Mouse (Mus musculus) MEL (cell line): ENCODE results near the gene Fam229b. TPM values are rescaled to one million over a fixed set of nuclear protein-coding genes. Genes with fewer than 3 reads are reported as not detected.

Experiments
- DNase-seq: peaks from one replicate; pipeline ENCODE4 v3.0.0; 2011; ENCODE audit warnings: low read depth, low spot score
- H3K27ac ChIP-seq: 2 replicates; pipeline ENCODE4 v1.5.1; 2012; ENCODE audit warnings: low read depth, mild to moderate bottlenecking, control low read depth, low read length, moderate library complexity; ENCODE audit not compliant: control insufficient read depth
- H3K27me3 ChIP-seq, 2 experiments: fragments of 150-350 bp in 1 of 2; sonication (generic) in 1 of 2; 2 replicates each; pipeline ENCODE4 v1.6.1; 2012; ENCODE audit warnings: low read length in 2 of 2, mild to moderate bottlenecking in 2 of 2, improper control_type of control experiment in 1 of 2, moderate library complexity in 1 of 2; ENCODE audit not compliant: insufficient read depth in 2 of 2, control insufficient read depth in 1 of 2
- H3K36me3 ChIP-seq, 2 experiments: 2 replicates each; pipeline ENCODE4 v1.6.1; 2012 to 2014; ENCODE audit warnings: low read length in 2 of 2, improper control_type of control experiment in 1 of 2, inconsistent platforms in 1 of 2, mild to moderate bottlenecking in 1 of 2; ENCODE audit not compliant: insufficient read depth in 2 of 2, control insufficient read depth in 1 of 2
- H3K4me1 ChIP-seq, 2 experiments: fragments of 150-350 bp in 1 of 2; sonication (generic) in 1 of 2; 2 replicates each; pipeline ENCODE4 v1.6.1; 2012; ENCODE audit warnings: low read length in 2 of 2, improper control_type of control experiment in 1 of 2, mild to moderate bottlenecking in 1 of 2; ENCODE audit not compliant: insufficient read depth in 2 of 2, control insufficient read depth in 1 of 2
- H3K4me3 ChIP-seq, 2 experiments: fragments of 150-350 bp in 1 of 2; sonication (generic) in 1 of 2; 2 replicates each; pipeline ENCODE4 v1.5.1; 2012; ENCODE audit warnings: low read depth in 2 of 2, low read length in 2 of 2, mild to moderate bottlenecking in 2 of 2, moderate library complexity in 2 of 2, control low read depth in 1 of 2, improper control_type of control experiment in 1 of 2; ENCODE audit not compliant: control insufficient read depth in 1 of 2, insufficient read depth in 1 of 2
- H3K79me2 ChIP-seq: 2 replicates; pipeline ENCODE4 v1.6.1; 2012; ENCODE audit warnings: mild to moderate bottlenecking, low read length, moderate library complexity; ENCODE audit not compliant: control insufficient read depth, poor library complexity, insufficient read depth
- H3K9ac ChIP-seq: 2 replicates; pipeline ENCODE4 v1.6.1; 2012; ENCODE audit warnings: low read depth, mild to moderate bottlenecking, control low read depth, low read length, moderate library complexity; ENCODE audit not compliant: control insufficient read depth, poor library complexity, severe bottlenecking
- H3K9me3 ChIP-seq: fragments of 150-350 bp; sonication (generic); replicated peaks from 2 replicates; pipeline ENCODE4 v1.6.1; 2012; ENCODE audit warnings: mild to moderate bottlenecking, low read length, improper control_type of control experiment, moderate library complexity; ENCODE audit not compliant: insufficient read depth
- BHLHE40 ChIP-seq: IDR thresholded peaks from 2 replicates; pipeline ENCODE4 v1.6.1; 2012; ENCODE audit warnings: low read depth, mild to moderate bottlenecking, inconsistent platforms, low read length, improper control_type of control experiment, borderline replicate concordance
- CHD2 ChIP-seq: IDR thresholded peaks from 2 replicates; pipeline ENCODE4 v1.6.1; 2011; ENCODE audit warnings: low read length, improper control_type of control experiment
- E2F4 ChIP-seq: IDR thresholded peaks from 2 replicates; pipeline ENCODE4 v1.6.1; 2011; ENCODE audit warnings: low read depth, low read length, improper control_type of control experiment, borderline replicate concordance
- ELF1 ChIP-seq: IDR thresholded peaks from 2 replicates; pipeline ENCODE4 v1.6.1; 2014; ENCODE audit warnings: low read depth, mild to moderate bottlenecking, inconsistent platforms, low read length, improper control_type of control experiment, moderate library complexity
- EP300 ChIP-seq, 2 experiments: IDR thresholded peaks; 2 replicates each; pipeline ENCODE4 v1.6.1; 2011; ENCODE audit warnings: improper control_type of control experiment in 2 of 2, low read length in 2 of 2, low read depth in 1 of 2, mild to moderate bottlenecking in 1 of 2
- ETS1 ChIP-seq: IDR thresholded peaks from 2 replicates; pipeline ENCODE4 v1.6.1; 2012; ENCODE audit warnings: low read depth, mild to moderate bottlenecking, inconsistent platforms, low read length, improper control_type of control experiment, moderate library complexity
- GATA1 ChIP-seq: IDR thresholded peaks from 2 replicates; pipeline ENCODE4 v1.6.1; 2011; ENCODE audit warnings: low read depth, low read length, improper control_type of control experiment
- KAT2A ChIP-seq: conservative IDR thresholded peaks from 2 replicates; pipeline ENCODE4 v1.6.1; 2012; ENCODE audit warnings: low read depth, low read length, improper control_type of control experiment, inconsistent platforms
- MAZ ChIP-seq: IDR thresholded peaks from 2 replicates; pipeline ENCODE4 v1.6.1; 2012; ENCODE audit warnings: low read depth, mild to moderate bottlenecking, inconsistent platforms, low read length, improper control_type of control experiment
- MEF2A ChIP-seq: IDR thresholded peaks from 2 replicates; pipeline ENCODE4 v1.6.1; 2014; ENCODE audit warnings: low read depth, mild to moderate bottlenecking, inconsistent platforms, low read length, improper control_type of control experiment; ENCODE audit not compliant: poor library complexity, insufficient replicate concordance, severe bottlenecking; ENCODE audit errors: extremely low read depth
- MXI1 ChIP-seq: IDR thresholded peaks from 2 replicates; pipeline ENCODE4 v1.6.1; 2011; ENCODE audit warnings: mild to moderate bottlenecking, low read depth, low read length, improper control_type of control experiment
- MYC ChIP-seq: IDR thresholded peaks from 2 replicates; pipeline ENCODE4 v1.6.1; 2011; ENCODE audit warnings: low read depth, mild to moderate bottlenecking, low read length, improper control_type of control experiment, moderate library complexity
- NELFE ChIP-seq: IDR thresholded peaks from 2 replicates; pipeline ENCODE4 v1.6.1; 2011; ENCODE audit warnings: low read depth, low read length, improper control_type of control experiment
- POLR2A ChIP-seq, 2 experiments: IDR thresholded peaks; 2 replicates each; pipeline ENCODE4 v1.6.1; 2011 to 2012; ENCODE audit warnings: low read length in 2 of 2, mild to moderate bottlenecking in 2 of 2, control low read depth in 1 of 2, improper control_type of control experiment in 1 of 2, low read depth in 1 of 2, moderate library complexity in 1 of 2; ENCODE audit not compliant: control insufficient read depth in 1 of 2, insufficient read depth in 1 of 2, poor library complexity in 1 of 2
- SIN3A ChIP-seq: IDR thresholded peaks from 2 replicates; pipeline ENCODE4 v1.6.1; 2012; ENCODE audit warnings: low read length, improper control_type of control experiment, inconsistent platforms
- SMC3 ChIP-seq: IDR thresholded peaks from 2 replicates; pipeline ENCODE4 v1.6.1; 2011; ENCODE audit warnings: low read depth, low read length, improper control_type of control experiment
- UBTF ChIP-seq: IDR thresholded peaks from 2 replicates; pipeline ENCODE4 v1.6.1; 2012; ENCODE audit warnings: low read depth, mild to moderate bottlenecking, inconsistent platforms, low read length, improper control_type of control experiment, moderate library complexity, borderline replicate concordance; ENCODE audit not compliant: insufficient read depth
- USF1 ChIP-seq: IDR thresholded peaks from 2 replicates; pipeline ENCODE4 v1.6.1; 2014; ENCODE audit warnings: low read depth, mild to moderate bottlenecking, inconsistent platforms, low read length, improper control_type of control experiment, moderate library complexity
- ZC3H11A ChIP-seq: IDR thresholded peaks from 2 replicates; pipeline ENCODE4 v1.6.1; 2012; ENCODE audit warnings: low read depth, mild to moderate bottlenecking, inconsistent platforms, low read length, improper control_type of control experiment
- ZKSCAN1 ChIP-seq: IDR thresholded peaks from 2 replicates; pipeline ENCODE4 v1.6.1; 2012; ENCODE audit warnings: low read depth, mild to moderate bottlenecking, inconsistent platforms, low read length, improper control_type of control experiment, moderate library complexity
- ZMIZ1 ChIP-seq: IDR thresholded peaks from 2 replicates; pipeline ENCODE4 v1.6.1; 2012; ENCODE audit warnings: low read depth, mild to moderate bottlenecking, inconsistent platforms, low read length, improper control_type of control experiment, moderate library complexity
- ZNF384 ChIP-seq: IDR thresholded peaks from 2 replicates; pipeline ENCODE4 v1.6.1; 2012; ENCODE audit warnings: low read depth, mild to moderate bottlenecking, inconsistent platforms, low read length, improper control_type of control experiment
- polyA plus RNA-seq, 2 experiments: library from polyadenylated mRNA; stranded (reverse) in 1 of 2; unstranded in 1 of 2; fragments of >175 nt in 1 of 2; fragments of >200 nt in 1 of 2; gene quantifications; 2 replicates each; pipeline versions ENCODE4 v1.2.1 to v1.2.4; 2012; ENCODE audit warnings: low replicate concordance in 2 of 2, low read depth in 1 of 2; ENCODE audit not compliant: insufficient read length in 2 of 2, insufficient read depth in 1 of 2, missing spikeins in 1 of 2
- total RNA-seq: library from RNA; depleted of rRNA; stranded (reverse); fragments of 300-350 nt; gene quantifications from 2 replicates; pipeline ENCODE4 v1.2.3, GENCODE M21; 2012

Gene Fam229b
- total and polyA plus RNA-seq, 3 experiments, result 1.2 to 1.5 TPM; not detected in 1

DNA sequence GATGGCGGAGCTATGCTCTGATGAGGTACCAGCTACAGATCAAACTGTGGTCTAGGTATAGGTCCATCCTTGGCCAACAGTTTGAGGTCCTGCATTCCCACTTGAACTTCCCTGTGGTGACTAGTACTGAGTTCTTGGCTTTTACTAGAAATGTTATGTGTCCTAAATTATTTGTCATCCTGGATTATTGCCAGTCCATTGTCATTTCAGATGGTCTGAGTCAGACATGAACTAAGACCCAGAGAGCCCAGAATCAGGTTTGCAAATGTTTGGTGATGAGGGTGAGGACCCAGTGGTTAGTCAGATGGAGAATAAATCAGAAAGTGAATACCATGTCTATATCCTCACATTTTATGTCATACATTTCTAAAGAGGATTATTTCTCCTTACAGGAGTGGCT, 23.6 kb upstream of the Fam229b start:
- H3K27me3 ChIP-seq, result no peaks in the 10 kb centered on the region; a peak in 1 of 4 replicates

GRCm38 (mm10) chr10:39156719-39157118, 23.0 kb upstream of the Fam229b start:
- no peak for TF ChIP-seq MXI1
- no peak for TF ChIP-seq KAT2A
- TF ChIP-seq EP300 (IDR thresholded peaks at IDR 0.05; ENCODE audit: low read depth in 1 of 2, low read length in 2 of 2), result no peak
- no peak for TF ChIP-seq SMC3
- no peak for TF ChIP-seq ZNF384
- TF ChIP-seq ZKSCAN1, result no peak
- TF ChIP-seq ELF1, result no peak
- TF ChIP-seq POLR2A (IDR thresholded peaks at IDR 0.05; ENCODE audit: control insufficient read depth in 1 of 2, insufficient read depth in 1 of 2, low read depth in 1 of 2, low read length in 2 of 2, poor library complexity in 1 of 2), result no peak
- TF ChIP-seq SIN3A, result no peak
- TF ChIP-seq NELFE, result no peak
- TF ChIP-seq ETS1, result no peak
- no peak for TF ChIP-seq MEF2A
- TF ChIP-seq MYC, result no peak
- no peak for TF ChIP-seq CHD2
- no peak for TF ChIP-seq MAZ
- no peak for TF ChIP-seq UBTF
- Histone ChIP-seq H3K36me3 (no peaks in the 10 kb centered on the region), H3K9ac (no peak overlapping the region), H3K27me3 (no peaks in the 10 kb centered on the region), H3K79me2 (no peaks in the 10 kb centered on the region), H3K4me3 (no peak overlapping the region), H3K4me1 (no peaks in the 10 kb centered on the region), H3K27ac (no peak overlapping the region), H3K9me3 (no peaks in the 10 kb centered on the region)
- no peak for DNase-seq

More for the DNA sequence above, 23.6 kb upstream of the Fam229b start:
- H3K9ac ChIP-seq, result no peak overlapping the region
- H3K4me1 ChIP-seq, result no peaks in the 10 kb centered on the region
- TF ChIP-seq CHD2 (no peak), USF1 (no peak), ZC3H11A (no peak), GATA1 (no peak), E2F4 (no peak), ZMIZ1 (no peak), BHLHE40 (no peak), ETS1 (no peak)
- DNase-seq, result no peak
- no peaks in the 10 kb centered on the region for H3K79me2 ChIP-seq
- no peak overlapping the region for H3K4me3 ChIP-seq
- H3K27ac ChIP-seq, result no peak overlapping the region
- no peaks in the 10 kb centered on the region for H3K36me3 ChIP-seq
- H3K9me3 ChIP-seq, result no peaks in the 10 kb centered on the region
